Mouse (Mus musculus) WW6 (cell line): Measurements from ENCODE around the gene Tigar.

Experiments used
- DNase-seq: peaks from one replicate; pipeline ENCODE4 v3.0.0-alpha.2; 2013; ENCODE audit warnings: low read depth, low spot score

The Tigar gene

GRCm38 (mm10) chr6:127081820-127082219 is 27.5 kb downstream of the Tigar start:
- no peak for DNase-seq

DNA sequence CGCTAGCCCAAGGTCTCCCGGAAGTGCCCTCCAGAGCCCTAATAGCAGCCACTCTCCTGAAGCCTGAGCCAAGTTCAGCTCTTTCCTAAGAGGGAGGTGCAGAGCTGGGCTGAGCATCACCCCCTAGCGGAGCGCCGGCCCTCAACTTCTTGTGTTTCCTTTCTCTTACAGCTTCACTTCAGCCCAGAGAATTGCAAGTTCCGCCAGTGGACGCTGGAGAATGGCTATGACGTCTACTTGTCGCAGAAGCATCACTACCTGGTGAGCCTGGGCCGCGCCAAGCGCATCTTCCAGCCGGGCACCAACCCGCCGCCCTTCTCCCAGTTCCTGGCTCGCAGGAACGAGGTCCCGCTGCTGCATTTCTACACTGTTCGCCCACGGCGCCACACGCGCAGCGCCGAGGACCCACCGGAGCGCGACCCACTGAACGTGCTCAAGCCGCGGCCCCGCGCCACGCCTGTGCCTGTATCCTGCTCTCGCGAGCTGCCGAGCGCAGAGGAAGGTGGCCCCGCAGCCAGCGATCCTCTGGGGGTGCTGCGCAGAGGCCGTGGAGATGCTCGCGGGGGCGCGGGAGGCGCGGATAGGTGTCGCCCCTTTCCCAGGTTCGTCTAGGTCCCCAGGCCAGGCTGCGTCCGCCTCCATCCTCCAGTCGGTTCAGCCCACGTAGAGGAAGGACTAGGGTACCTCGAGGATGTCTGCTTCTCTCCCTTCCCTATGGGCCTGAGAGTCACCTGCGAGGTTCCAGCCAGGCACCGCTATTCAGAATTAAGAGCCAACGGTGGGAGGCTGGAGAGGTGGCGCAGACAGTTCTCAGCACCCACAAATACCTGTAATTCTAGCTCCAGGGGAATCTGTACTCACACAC is 29.3 kb downstream of the Tigar start:
- peak; percentile 79 for DNase-seq

DNA sequence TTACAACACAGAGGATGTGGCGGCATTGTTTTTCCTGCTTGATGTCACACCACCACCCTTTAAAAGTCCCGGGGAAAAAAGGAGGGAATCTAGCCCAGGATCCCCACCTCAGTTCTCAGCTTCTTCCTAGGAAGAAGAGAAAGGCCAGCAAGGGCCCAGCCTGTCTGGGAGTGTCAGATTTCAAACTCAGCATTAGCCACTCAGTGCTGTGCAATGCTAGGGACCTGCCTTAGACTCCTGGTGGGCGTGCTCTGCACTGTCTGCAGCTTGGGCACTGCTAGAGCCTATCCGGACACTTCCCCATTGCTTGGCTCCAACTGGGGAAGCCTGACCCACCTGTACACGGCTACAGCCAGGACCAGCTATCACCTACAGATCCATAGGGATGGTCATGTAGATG is 36.5 kb downstream of the Tigar start, which contains the start of gene Fgf23:
Fgf23 (plus strand) TSS at position 86 of the 400 bp plus-strand sequence.
- no peak for DNase-seq

DNA sequence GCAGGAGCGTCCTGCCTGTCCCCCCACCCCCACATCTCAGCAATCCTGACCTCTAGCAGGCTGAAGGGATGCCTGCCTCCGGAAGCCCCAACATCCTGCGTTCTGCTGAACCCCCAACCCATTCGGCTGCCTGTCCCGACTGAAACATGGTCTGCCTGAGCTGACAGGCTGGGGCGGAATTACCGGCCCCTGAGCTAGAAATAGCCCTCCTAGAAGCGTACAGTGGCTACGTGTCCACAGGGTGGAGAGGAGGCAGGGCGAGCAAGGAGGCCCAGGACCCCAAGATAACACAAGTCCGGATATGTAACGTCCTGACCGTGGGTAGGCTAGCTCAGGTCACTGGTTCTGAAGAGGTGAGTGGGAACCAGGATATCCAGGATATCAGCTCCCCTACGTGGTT is 44.5 kb downstream of the Tigar start:
- DNase-seq: no peak

GRCm38 (mm10) chr6:127063915-127064314 is 45.4 kb downstream of the Tigar start:
- no peak for DNase-seq

DNA sequence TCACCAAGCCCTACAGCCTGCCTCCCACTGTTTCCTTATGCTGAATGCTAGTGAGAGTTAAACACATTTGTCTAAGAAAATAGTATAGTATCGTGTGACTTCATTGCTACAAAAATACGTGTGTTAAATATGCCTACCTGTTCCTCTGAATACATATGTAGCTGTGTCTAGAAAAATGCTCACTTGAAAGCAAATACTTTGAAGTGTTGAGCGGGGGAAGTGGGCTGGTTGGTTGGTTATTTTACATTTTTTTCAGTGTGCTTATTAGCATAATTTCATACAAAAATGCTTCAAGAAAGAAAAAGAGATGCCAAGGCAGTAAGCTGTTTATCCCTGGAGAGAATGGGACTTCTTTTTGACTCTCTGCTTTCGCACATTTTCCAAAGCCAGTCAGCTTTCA is 49.4 kb downstream of the Tigar start:
- DNase-seq: no peak

GRCm38 (mm10) chr6:127056990-127057588 is 52.3 kb downstream of the Tigar start:
- DNase-seq: no peak

- DNase-seq: no peak
These were observed 58.5 kb downstream of the Tigar start for GRCm38 (mm10) chr6:127050847-127051246.

DNA sequence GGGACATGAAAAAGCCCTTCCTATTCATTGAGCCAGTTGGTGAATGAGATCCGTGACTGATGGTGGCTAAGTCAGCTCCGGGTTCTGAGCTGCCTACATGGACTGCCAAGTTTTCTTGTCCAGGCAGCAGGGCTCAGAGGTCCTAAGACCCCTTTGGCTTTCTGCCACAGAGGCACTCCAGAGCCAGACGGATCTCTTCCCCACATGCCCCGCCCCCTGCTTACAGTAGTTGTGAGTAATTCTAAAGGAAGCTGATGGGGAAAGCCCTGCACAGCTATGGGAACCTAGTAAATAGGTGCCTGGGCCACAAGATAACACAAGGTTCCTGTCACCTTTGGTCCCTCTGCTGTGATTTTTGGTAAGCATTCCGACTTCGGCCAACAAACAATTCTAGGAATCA is 64.4 kb downstream of the Tigar start:
- no peak for DNase-seq
